In genomic region chr9:120814286-120814685, GRCm38 (mm10) we compare ENCODE assay signal across 28 mouse cellular contexts.
A peak's percentile ranks its signal among the peaks of the same experiment; 100 is the strongest.
DNase-seq lines count a peak whose midpoint lies in the region; ATAC-seq and TF ChIP-seq lines count a peak whose summit lies in the region.
"Had no signal": no experiment of that assay in that cellular context is flagged by ENCODE, and none has a peak within 500 bp of the region (broad histone marks: within the 10 kb centered on the region; RNA-seq: fewer than 3 reads in every experiment).

No protein-coding gene starts in this region.

- ATAC-seq in heart, embryonic 12.5 days (ENCODE audit: insufficient number of reproducible peaks, low FRiP score) = 0 out of 2 replicates have a peak, but pooled peaks have one; percentile 13

- H3K9ac ChIP-seq in heart, embryonic 12.5 days = no peak overlapping the region
- H3K9ac ChIP-seq: embryonic facial prominence, embryonic 15.5 days; forebrain, embryonic 12.5 days; hindbrain, embryonic 13.5 days; limb, embryonic 15.5 days; liver, embryonic 13.5 days; neural tube, embryonic 13.5 days had no signal

- TF ChIP-seq CTCF in lung, adult 2 months (IDR thresholded peaks at IDR 0.05; ENCODE audit: insufficient read depth, low read length) = no peak

- no peak overlapping the region for H3K4me3 ChIP-seq in heart, embryonic 12.5 days
- H3K4me3 ChIP-seq in lung, adult 2 months (replicated peaks; ENCODE audit: extremely low read depth, low read depth, low read length) = no peak overlapping the region
- H3K4me3 ChIP-seq: embryonic facial prominence, embryonic 10.5 days; embryonic facial prominence, embryonic 15.5 days; forebrain, embryonic 12.5 days; heart, embryonic 10.5 days; hindbrain, embryonic 13.5 days; limb, embryonic 10.5 days; limb, embryonic 15.5 days; liver, embryonic 13.5 days; neural tube, embryonic 13.5 days had no signal

- no peaks in the 10 kb centered on the region for H3K36me3 ChIP-seq in heart, embryonic 12.5 days
- H3K36me3 ChIP-seq: embryonic facial prominence, embryonic 10.5 days; embryonic facial prominence, embryonic 15.5 days; forebrain, embryonic 12.5 days; heart, embryonic 10.5 days; hindbrain, embryonic 13.5 days; limb, embryonic 10.5 days; limb, embryonic 15.5 days; liver, embryonic 13.5 days; neural tube, embryonic 13.5 days had no signal

- WGBS in heart, embryonic 12.5 days = 70% methylated on average over 4 of the region's 4 CpGs
- 48% methylated on average over 4 of the region's 4 CpGs for WGBS in lung, adult 2 months

- H3K27me3 ChIP-seq in heart, embryonic 12.5 days (replicated peaks) = no peaks in the 10 kb centered on the region
- H3K27me3 ChIP-seq: embryonic facial prominence, embryonic 15.5 days; forebrain, embryonic 12.5 days; hindbrain, embryonic 13.5 days; limb, embryonic 15.5 days; liver, embryonic 13.5 days; neural tube, embryonic 13.5 days had no signal

- 0 out of 2 replicates have a peak, but pooled peaks cover 3% of the 10 kb centered on the region for H3K9me3 ChIP-seq in heart, embryonic 12.5 days (replicated peaks)
- H3K9me3 ChIP-seq: embryonic facial prominence, embryonic 10.5 days; embryonic facial prominence, embryonic 15.5 days; forebrain, embryonic 12.5 days; heart, embryonic 10.5 days; hindbrain, embryonic 13.5 days; limb, embryonic 10.5 days; limb, embryonic 15.5 days; liver, embryonic 13.5 days; neural tube, embryonic 13.5 days had no signal

- no peak for TF ChIP-seq POLR2A in lung, adult 2 months (IDR thresholded peaks at IDR 0.05; ENCODE audit: borderline replicate concordance, extremely low read depth, low read depth, low read length)

- peaks cover 9% of the 10 kb centered on the region; the same call in 1 of the 2 replicates for H3K4me1 ChIP-seq in heart, embryonic 12.5 days (replicated peaks)
- H3K4me1 ChIP-seq in lung, adult 2 months (ENCODE audit: control insufficient read depth, insufficient read depth, low read length) = no peaks in the 10 kb centered on the region; the same call in 1 of the 2 replicates
- H3K4me1 ChIP-seq: liver, embryonic 13.5 days had no signal

- peak; percentile 76 to 78 for DNase-seq in cerebellum, postnatal 10 days
- DNase-seq in cerebellum, adult 11-12 months = no peak
- DNase-seq in heart, adult 8-10 months (ENCODE audit: low spot score) = no peak
- peak; percentile 40 for DNase-seq in lung, postnatal 10 days
- no peak for DNase-seq in lung, adult 2 months
- no peak for DNase-seq in ovary, postnatal 36 days (ENCODE audit: low spot score)
- DNase-seq: B cell, adult 2 months; cerebellum, adult 9-10 months; gastrocnemius, postnatal 14 days; heart, postnatal 36 days; kidney, adult 18-20 months; kidney, postnatal 4 days; liver, embryonic 13.5 days; lung, adult 18-20 months; lung, postnatal 14 days; thymus, adult 2 months; thymus, postnatal 4 days had no signal

- no peak overlapping the region for H3K27ac ChIP-seq in heart, embryonic 12.5 days (ENCODE audit: poor library complexity, severe bottlenecking)
- H3K27ac ChIP-seq: embryonic facial prominence, embryonic 10.5 days; embryonic facial prominence, embryonic 15.5 days; forebrain, embryonic 12.5 days; heart, embryonic 10.5 days; hindbrain, embryonic 13.5 days; kidney, postnatal 0 days; limb, embryonic 10.5 days; limb, embryonic 15.5 days; liver, embryonic 13.5 days; neural tube, embryonic 13.5 days had no signal

- no peak overlapping the region for H3K4me2 ChIP-seq in heart, embryonic 12.5 days
- H3K4me2 ChIP-seq: embryonic facial prominence, embryonic 15.5 days; forebrain, embryonic 12.5 days; hindbrain, embryonic 13.5 days; limb, embryonic 15.5 days; liver, embryonic 13.5 days; midbrain, embryonic 11.5 days; neural tube, embryonic 13.5 days had no signal

Comparison
In these comparisons a context has a peak if more than half of its experiments do, and no peak if none do; other contexts are left out.
1. DNase-seq: peak in cerebellum, postnatal 10 days (2 of 2) and lung, postnatal 10 days (single experiment); none in cerebellum, adult 11-12 months (single experiment), heart, adult 8-10 months (single experiment), lung, adult 2 months (single experiment) and ovary, postnatal 36 days (single experiment).